Mouse (Mus musculus): Measurements from ENCODE around the gene Dgat2. TPM values are rescaled to one million over a fixed set of nuclear protein-coding genes. Genes with fewer than 3 reads are reported as not detected.

The Dgat2 gene
- polyA plus RNA-seq (2015; fragmentation: Nextera tagmentation; extraction: Ambion mirVana), result 1,614 and 1,691 TPM in 2 replicates

- Histone ChIP-seq H3K27ac (ENCODE audit: low read depth, low read length) (peak within 1 kb of the TSS; percentile 94), H3K4me1 (replicated peaks; ENCODE audit: control insufficient read depth, insufficient read depth, low read length) (0 out of 2 replicates have a peak, but pooled peaks cover 3% of the 10 kb centered on the region), H3K4me3 (ENCODE audit: low read depth, low read length) (peak within 1 kb of the TSS; percentile 85), H3K36me3 (ENCODE audit: control insufficient read depth, insufficient read depth) (peaks cover 2% of the 10 kb centered on the region; the same call in 1 of the 2 replicates), H3K4me2 (replicated peaks; ENCODE audit: low read depth) (peak within 1 kb of the TSS; percentile 97), H3K9ac (ENCODE audit: low read depth, low read length) (peak within 1 kb of the TSS; percentile 93), H3K27me3 (replicated peaks; ENCODE audit: control insufficient read depth, insufficient read depth, low read length) (no peaks in the 10 kb centered on the region), H3K9me3 (ENCODE audit: control insufficient read depth) (no peaks in the 10 kb centered on the region)
- peak; percentile 86 for ATAC-seq
- no peak for TF ChIP-seq CTCF (IDR thresholded peaks at IDR 0.05; ENCODE audit: low read depth)
- under 1% methylated on average over 62 of the region's 63 CpGs for WGBS
Measured at GRCm38 (mm10) chr7:99182432-99183172, at the start of gene Dgat2. Gene Dgat2 (minus strand): TSS chr7:99182719.

- peaks cover 10% of the 10 kb centered on the region for H3K4me1 ChIP-seq (replicated peaks; ENCODE audit: control insufficient read depth, insufficient read depth, low read length)
- TF ChIP-seq CTCF (IDR thresholded peaks at IDR 0.05; ENCODE audit: low read depth), result no peak
- H3K27me3 ChIP-seq (replicated peaks; ENCODE audit: control insufficient read depth, insufficient read depth, low read length), result no peaks in the 10 kb centered on the region
- H3K36me3 ChIP-seq (ENCODE audit: control insufficient read depth, insufficient read depth), result peaks cover 11% of the 10 kb centered on the region; the same call in 1 of the 2 replicates
- H3K4me2 ChIP-seq (replicated peaks; ENCODE audit: low read depth), result 0 out of 2 replicates have a peak overlapping the region, but pooled peaks have one; percentile 6
- WGBS, result 31% methylated on average over 7 of the region's 7 CpGs
- H3K27ac ChIP-seq (ENCODE audit: low read depth, low read length), result peak overlapping the region; percentile 92
- H3K9me3 ChIP-seq (ENCODE audit: control insufficient read depth), result no peaks in the 10 kb centered on the region
- H3K9ac ChIP-seq (ENCODE audit: low read depth, low read length), result no peak overlapping the region; the same call in 1 of the 2 replicates
- no peak overlapping the region for H3K4me3 ChIP-seq (ENCODE audit: low read depth, low read length)
- peak; percentile 89 for ATAC-seq
Measured at GRCm38 (mm10) chr7:99230061-99230747, 47.7 kb upstream of the Dgat2 start.

GRCm38 (mm10) chr7:99229411-99229810, 46.9 kb upstream of the Dgat2 start:
- WGBS, result 6% methylated on average over 2 of the region's 2 CpGs
- H3K9ac ChIP-seq (ENCODE audit: low read depth, low read length), result no peak overlapping the region
- H3K27me3 ChIP-seq (replicated peaks; ENCODE audit: control insufficient read depth, insufficient read depth, low read length), result no peaks in the 10 kb centered on the region
- peak overlapping the region; percentile 93 for H3K27ac ChIP-seq (ENCODE audit: low read depth, low read length)
- H3K9me3 ChIP-seq (ENCODE audit: control insufficient read depth), result no peaks in the 10 kb centered on the region
- H3K4me2 ChIP-seq (replicated peaks; ENCODE audit: low read depth), result peak overlapping the region; percentile 24; the same call in 1 of the 2 replicates
- peaks cover 11% of the 10 kb centered on the region; the same call in 1 of the 2 replicates for H3K36me3 ChIP-seq (ENCODE audit: control insufficient read depth, insufficient read depth)
- peaks cover 10% of the 10 kb centered on the region for H3K4me1 ChIP-seq (replicated peaks; ENCODE audit: control insufficient read depth, insufficient read depth, low read length)
- H3K4me3 ChIP-seq (ENCODE audit: low read depth, low read length), result no peak overlapping the region
- no peak for ATAC-seq
- peak; percentile 81 for TF ChIP-seq CTCF (IDR thresholded peaks at IDR 0.05; ENCODE audit: low read depth)

GRCm38 (mm10) chr7:99228825-99229224, 46.3 kb upstream of the Dgat2 start:
- Histone ChIP-seq H3K36me3 (ENCODE audit: control insufficient read depth, insufficient read depth) (peaks cover 11% of the 10 kb centered on the region; the same call in 1 of the 2 replicates), H3K27ac (ENCODE audit: low read depth, low read length) (peak overlapping the region; percentile 93), H3K9ac (ENCODE audit: low read depth, low read length) (no peak overlapping the region), H3K9me3 (ENCODE audit: control insufficient read depth) (no peaks in the 10 kb centered on the region), H3K4me1 (replicated peaks; ENCODE audit: control insufficient read depth, insufficient read depth, low read length) (peaks cover 10% of the 10 kb centered on the region), H3K4me3 (ENCODE audit: low read depth, low read length) (no peak overlapping the region), H3K27me3 (replicated peaks; ENCODE audit: control insufficient read depth, insufficient read depth, low read length) (no peaks in the 10 kb centered on the region), H3K4me2 (replicated peaks; ENCODE audit: low read depth) (no peak overlapping the region)
- no peak for TF ChIP-seq CTCF (IDR thresholded peaks at IDR 0.05; ENCODE audit: low read depth)
- ATAC-seq, result no peak
- 74% methylated on average over 8 of the region's 8 CpGs for WGBS

- no peak for TF ChIP-seq CTCF (IDR thresholded peaks at IDR 0.05; ENCODE audit: low read depth)
- 69% methylated on average over 4 of the region's 4 CpGs for WGBS
Measured at GRCm38 (mm10) chr7:99227267-99227666, 44.7 kb upstream of the Dgat2 start.

GRCm38 (mm10) chr7:99226662-99227061, 44.1 kb upstream of the Dgat2 start:
- no peak for TF ChIP-seq CTCF (IDR thresholded peaks at IDR 0.05; ENCODE audit: low read depth)
- 58% methylated on average over 10 of the region's 10 CpGs for WGBS
- H3K4me2 ChIP-seq (replicated peaks; ENCODE audit: low read depth), result no peak overlapping the region
- peak overlapping the region; percentile 93 for H3K27ac ChIP-seq (ENCODE audit: low read depth, low read length)
- no peak overlapping the region for H3K4me3 ChIP-seq (ENCODE audit: low read depth, low read length)
- ATAC-seq, result peak; percentile 13
- no peak overlapping the region for H3K9ac ChIP-seq (ENCODE audit: low read depth, low read length)
- peaks cover 29% of the 10 kb centered on the region for H3K36me3 ChIP-seq (ENCODE audit: control insufficient read depth, insufficient read depth)
- H3K4me1 ChIP-seq (replicated peaks; ENCODE audit: control insufficient read depth, insufficient read depth, low read length), result peaks cover 10% of the 10 kb centered on the region
- no peaks in the 10 kb centered on the region for H3K27me3 ChIP-seq (replicated peaks; ENCODE audit: control insufficient read depth, insufficient read depth, low read length)
- no peaks in the 10 kb centered on the region for H3K9me3 ChIP-seq (ENCODE audit: control insufficient read depth)

More at GRCm38 (mm10) chr7:99227267-99227666, 44.7 kb upstream of the Dgat2 start:
- peak; percentile 12; the same call in 1 of the 2 replicates for ATAC-seq
- H3K9me3 ChIP-seq (ENCODE audit: control insufficient read depth), result no peaks in the 10 kb centered on the region
- H3K4me2 ChIP-seq (replicated peaks; ENCODE audit: low read depth), result no peak overlapping the region
- peak overlapping the region; percentile 7; the same call in 1 of the 2 replicates for H3K9ac ChIP-seq (ENCODE audit: low read depth, low read length)
- peaks cover 23% of the 10 kb centered on the region for H3K36me3 ChIP-seq (ENCODE audit: control insufficient read depth, insufficient read depth)
- H3K27ac ChIP-seq (ENCODE audit: low read depth, low read length), result peak overlapping the region; percentile 93
- peaks cover 10% of the 10 kb centered on the region for H3K4me1 ChIP-seq (replicated peaks; ENCODE audit: control insufficient read depth, insufficient read depth, low read length)
- no peak overlapping the region for H3K4me3 ChIP-seq (ENCODE audit: low read depth, low read length)
- H3K27me3 ChIP-seq (replicated peaks; ENCODE audit: control insufficient read depth, insufficient read depth, low read length), result no peaks in the 10 kb centered on the region

All from intestine, postnatal 0 days (tissue).